Mouse (Mus musculus) gastrocnemius, postnatal 36 days (tissue): ENCODE measurements around the gene Fnip1. TPM values are rescaled to one million over a fixed set of nuclear protein-coding genes. Genes with fewer than 3 reads are reported as not detected.
"Not testable (repeated sequence)": the region's sequence is repeated elsewhere in the genome, so short reads cannot be mapped to it uniquely, and the experiment has no call there.

ENCODE experiments used
- DNase-seq, 2 experiments: peaks; one replicate each; pipeline ENCODE4 v3.0.0; 2022
- intact Hi-C: fragments of 180-260 bp; cut with DNase I; formaldehyde crosslinking; loops from one replicate; pipeline ENCODE4 v1.15.1; 2025
- long read RNA-seq, 2 experiments: library from polyadenylated mRNA; stranded (forward); transcript quantifications; one replicate each; pipeline ENCODE4 v2.0.0; 2021
- total RNA-seq, 2 experiments: library from RNA; stranded (reverse); gene quantifications; 2 replicates each; pipeline ENCODE4 v1.2.3; 2021

Gene Fnip1
- 10 to 100 TPM; 29.7 to 41.0 TPM for total RNA-seq
- long read RNA-seq, experiment 1, full-length matches to known transcripts = 1 of 2 reads
- long read RNA-seq, experiment 1, partial matches to known transcripts = 1 of 2 reads
- long read RNA-seq, experiment 1, other reads (novel, unspliced or antisense) = 0 of 2 reads
- long read RNA-seq, experiment 2, full-length matches to known transcripts = 3 of 7 reads
- long read RNA-seq, experiment 2, partial matches to known transcripts = 2 of 7 reads
- long read RNA-seq, experiment 2, other reads (novel, unspliced or antisense) = 2 of 7 reads

DNA sequence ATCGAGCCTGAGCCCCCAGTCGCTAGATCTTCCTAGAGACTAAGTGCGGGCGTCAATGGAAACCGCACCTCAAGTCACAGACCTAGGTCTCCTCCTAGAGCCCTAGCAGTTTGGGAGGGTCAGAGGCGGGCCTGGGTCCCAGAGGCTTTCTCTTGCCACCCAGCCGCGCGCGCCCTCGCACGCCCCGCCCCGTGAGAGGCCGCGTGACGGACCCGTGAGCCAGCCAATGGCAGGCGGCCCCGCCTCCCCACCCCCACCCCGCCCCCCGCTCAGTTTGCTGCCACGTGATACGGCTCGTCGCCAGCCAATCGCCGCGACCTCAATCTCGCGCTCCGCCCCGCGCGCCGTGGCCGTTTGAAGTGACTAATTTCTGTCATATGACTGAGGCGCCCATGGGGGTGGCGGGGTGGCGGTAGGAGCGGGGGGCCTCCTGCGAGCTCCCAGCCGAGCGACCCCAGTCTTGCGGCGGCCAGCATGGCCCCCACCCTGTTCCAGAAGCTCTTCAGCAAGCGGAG is at the start of gene Fnip1:
Gene Fnip1 (plus strand): TSS at position 377 of the 515 bp plus-strand sequence.
- intact Hi-C loops = loop anchor here (5.0 kb wide), 1 partner anchor 84 kb away; the partner anchor contains the start of gene Rapgef6
- peak; percentile 92 to 93 for DNase-seq

DNA sequence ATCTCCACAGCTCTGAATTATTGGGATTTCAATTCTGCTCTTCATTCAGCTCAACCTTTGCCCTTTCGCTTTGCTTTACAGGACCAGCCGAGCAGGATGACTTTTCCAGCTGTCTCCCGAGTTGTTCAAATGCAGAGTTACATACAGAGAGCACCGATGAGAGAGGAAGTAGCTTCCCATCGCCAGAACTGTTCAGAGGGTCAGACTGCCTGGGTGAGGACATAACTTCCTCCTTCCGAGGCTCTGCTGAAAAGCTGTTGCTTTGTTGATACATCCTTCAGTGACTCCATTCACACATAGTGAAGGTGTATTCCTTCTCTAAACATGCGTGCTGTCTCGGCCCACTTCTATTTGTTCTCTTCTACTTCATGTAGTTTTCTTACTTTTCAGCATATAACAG is 47.6 kb upstream of the Fnip1 start:
- intact Hi-C loops = no loop called here
- DNase-seq = no peak

DNA sequence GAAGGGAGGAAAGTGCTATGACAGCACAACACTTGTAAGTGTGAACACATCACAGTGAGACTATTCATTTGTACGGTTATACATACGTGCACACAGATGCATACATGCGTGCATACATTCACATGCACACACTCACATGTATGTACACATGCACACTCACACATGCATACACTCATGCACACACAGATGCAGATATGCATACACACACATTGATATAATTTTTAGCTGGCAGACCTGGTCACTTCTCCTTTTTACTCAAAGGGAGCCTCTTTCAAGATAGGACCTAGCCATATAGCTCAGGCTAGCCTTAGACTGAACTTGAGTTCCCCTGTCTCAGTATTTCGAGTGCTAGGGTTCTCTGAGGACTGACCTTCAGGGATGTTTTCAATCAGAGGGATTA is 46.7 kb upstream of the Fnip1 start:
- intact Hi-C loops = no loop called here

DNA sequence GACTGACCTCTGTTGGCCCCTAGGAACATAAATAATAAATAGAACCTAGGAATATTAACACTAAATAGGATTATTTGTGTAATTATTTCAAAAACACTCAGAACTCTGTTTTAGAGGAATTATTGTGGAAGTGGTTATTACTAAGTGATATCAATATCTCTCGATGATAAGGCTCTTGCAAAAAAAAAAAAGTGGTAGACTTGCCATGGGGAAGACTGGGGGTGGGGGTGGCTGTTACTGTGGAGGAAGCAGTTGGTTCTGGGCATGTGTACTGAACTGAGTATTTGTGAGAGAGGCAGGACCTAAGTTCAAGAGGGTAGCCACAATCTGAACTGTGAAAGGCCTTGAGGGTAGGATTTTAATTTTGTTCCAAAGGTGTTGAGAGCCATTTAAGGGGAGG is 41.3 kb upstream of the Fnip1 start:
- intact Hi-C loops = no loop called here
- no peak for DNase-seq

More for the DNA sequence above, 46.7 kb upstream of the Fnip1 start:
- no peak for DNase-seq

DNA sequence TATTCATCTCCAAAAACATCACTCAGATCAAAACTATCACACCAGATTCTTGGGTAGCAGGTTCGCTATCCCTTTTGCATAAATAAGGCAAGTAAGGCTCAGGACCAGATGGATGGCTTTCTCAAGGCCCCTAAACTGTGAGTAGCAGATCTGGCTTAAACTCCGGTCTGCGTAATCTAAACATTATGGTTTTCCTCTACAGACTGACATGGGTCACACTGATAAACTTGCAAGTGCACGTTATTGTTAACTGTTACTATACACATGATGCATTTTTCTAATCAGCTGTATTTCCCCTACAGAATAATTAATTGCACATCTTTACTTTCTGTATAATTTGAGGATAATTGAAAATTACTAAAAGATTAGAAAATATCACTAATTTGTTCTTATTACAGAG is 39.9 kb upstream of the Fnip1 start:
- DNase-seq = no peak
- intact Hi-C loops = no loop called here

DNA sequence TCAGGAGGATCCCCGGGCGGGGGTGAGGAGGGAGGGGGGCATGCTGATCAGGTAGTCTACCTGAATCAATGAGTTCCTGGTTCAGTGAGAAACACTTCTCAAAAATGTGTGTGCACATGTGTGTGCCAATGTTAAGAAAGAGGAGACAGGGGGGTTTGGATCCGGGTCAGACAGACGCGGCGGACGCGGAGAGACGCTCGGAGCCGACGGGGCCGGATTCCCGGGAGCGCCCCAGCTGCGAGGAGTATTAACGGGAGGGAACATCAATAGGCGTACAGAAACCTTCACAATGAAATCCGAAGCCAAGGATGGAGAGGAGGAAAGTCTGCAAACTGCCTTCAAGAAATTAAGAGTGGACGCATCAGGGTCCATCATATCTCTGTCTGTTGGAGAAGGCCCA is 37.2 kb upstream of the Fnip1 start:
- intact Hi-C loops, DNase-seq: not testable (repeated sequence)

DNA sequence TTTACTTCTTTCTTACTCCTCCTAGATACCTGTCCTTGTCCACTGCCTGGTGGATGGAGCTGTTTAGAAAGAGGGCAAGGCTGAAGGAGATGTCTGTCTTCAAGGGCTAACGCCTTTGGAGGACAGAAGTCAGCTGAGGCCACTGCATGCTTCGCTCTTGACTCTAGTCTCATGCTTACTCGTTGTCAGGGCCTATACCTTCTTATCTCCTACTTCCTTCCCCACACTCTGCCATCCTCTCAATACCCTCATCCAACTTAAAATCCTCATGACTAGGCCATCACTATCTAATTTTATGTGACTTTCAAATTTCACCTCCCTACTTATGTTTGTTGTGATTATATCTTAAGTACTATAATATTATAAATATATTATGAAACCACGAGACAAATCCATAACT is 33.1 kb upstream of the Fnip1 start:
- no peak for DNase-seq
- intact Hi-C loops = no loop called here

DNA sequence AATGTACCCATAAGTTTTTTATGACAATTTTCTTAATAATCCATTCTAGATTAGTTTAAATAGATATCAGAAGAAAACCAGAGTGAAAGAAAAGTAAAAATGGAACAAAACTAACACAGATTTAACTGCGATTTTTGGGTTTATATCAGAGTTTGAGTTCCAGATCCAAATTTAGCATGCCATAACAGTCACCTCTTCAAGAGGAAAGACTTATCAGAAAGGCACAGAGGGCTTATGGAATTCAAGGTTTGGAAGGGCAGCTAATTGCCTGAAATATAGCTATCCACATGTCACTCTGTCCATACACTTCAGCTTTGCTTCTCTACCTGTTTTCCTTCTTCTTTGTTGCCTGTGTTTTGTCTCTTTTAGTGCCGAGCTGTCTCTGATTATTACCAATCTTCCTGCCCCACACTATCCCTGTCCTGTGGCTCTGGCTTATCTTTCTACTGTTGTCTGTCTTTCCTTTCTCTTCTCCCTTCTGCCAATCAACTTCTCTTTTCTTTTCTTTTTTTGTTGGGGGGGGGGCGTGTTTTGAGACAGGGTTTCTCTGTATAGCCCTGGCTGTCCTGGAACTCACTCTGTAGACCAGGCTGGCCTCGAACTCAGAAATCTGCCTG is 31.0 kb upstream of the Fnip1 start:
- no peak for DNase-seq
- intact Hi-C loops = no loop called here

DNA sequence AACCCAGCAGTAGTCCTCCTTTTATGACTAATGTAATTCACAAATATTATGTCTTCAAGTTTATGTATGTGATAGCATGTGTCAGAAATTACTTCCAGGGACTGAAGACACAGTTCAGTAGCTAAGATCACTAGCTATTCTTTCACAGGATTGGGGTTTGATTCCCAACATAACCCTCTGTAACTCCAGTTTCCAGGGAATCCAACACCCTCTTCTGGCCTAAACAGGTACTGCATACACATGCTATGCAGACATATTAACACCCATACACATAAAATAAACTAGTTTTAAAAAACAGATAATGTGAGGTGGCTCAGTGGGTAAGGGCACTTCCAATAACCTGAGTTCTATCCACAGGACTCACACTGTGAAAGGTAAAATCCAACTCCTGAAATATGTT is 27.4 kb upstream of the Fnip1 start:
- DNase-seq = no peak
- intact Hi-C loops = loop anchor here (5.0 kb wide), 1 partner anchor 143 kb away; the partner anchor contains the start of gene Il3

DNA sequence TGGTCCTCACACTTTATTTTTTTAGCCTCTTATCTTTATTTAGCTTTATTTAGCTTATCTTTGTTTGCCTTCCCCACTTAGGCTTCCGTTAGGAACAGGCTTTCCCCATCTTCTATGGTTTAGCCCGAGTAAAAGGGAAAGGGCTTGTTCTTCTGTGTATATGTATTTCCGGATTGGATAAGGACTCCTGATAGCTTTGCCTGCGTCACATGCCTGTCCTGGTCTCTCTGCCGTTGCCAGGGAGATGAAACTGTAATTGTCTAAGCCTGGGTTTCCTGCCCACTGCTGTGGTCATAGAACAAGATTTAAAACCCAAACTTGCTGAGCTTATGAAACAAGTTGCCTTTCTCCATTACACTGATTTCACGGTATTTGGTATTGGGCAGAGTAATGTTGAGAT is 25.0 kb upstream of the Fnip1 start:
- intact Hi-C loops = loop anchor here (5.0 kb wide), 1 partner anchor 146 kb away; the partner anchor contains the start of gene Il3
- DNase-seq = no peak

DNA sequence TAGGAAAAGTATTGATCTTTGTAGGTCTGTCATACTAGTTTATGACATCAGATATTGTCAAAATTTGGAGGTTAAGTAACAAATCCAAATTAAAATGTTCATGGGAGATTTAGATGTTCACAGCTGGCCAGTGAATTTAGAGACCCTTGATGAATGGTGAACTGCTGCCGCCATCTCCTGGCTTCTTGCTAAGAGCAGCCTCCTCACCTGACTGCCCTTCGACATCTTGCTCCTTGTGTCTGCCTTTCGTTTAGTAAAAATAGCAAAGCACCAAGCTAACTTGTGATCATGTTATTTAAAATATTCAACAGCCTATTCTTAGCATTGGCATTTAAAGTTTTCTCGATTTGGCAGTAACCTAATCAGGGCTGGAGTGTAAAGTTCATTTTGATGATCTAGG is 15.0 kb upstream of the Fnip1 start:
- intact Hi-C loops = loop anchor here (2.0 kb wide), 1 partner anchor 116 kb away; no protein-coding TSS in a partner anchor
- no peak for DNase-seq

DNA sequence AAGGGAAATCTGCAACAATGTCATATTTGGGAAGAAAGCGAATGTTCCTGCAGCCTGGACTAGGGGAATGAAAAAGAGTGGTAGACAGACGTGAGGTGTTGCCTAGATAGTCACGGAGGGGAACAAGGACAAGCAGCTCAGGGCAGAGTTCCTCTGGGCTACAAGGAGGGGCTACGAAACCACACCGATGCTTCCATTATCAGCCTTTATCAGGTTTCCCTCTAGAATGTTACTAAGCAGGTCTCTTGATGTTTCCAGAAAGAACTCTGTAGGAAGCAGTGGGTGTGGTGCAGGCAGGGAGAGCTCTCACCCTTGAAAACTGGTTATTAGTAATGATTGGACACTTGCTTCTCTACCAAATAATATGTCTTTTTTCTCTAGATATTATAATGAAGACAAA is 11.7 kb upstream of the Fnip1 start:
- no peak for DNase-seq
- intact Hi-C loops = no loop called here

DNA sequence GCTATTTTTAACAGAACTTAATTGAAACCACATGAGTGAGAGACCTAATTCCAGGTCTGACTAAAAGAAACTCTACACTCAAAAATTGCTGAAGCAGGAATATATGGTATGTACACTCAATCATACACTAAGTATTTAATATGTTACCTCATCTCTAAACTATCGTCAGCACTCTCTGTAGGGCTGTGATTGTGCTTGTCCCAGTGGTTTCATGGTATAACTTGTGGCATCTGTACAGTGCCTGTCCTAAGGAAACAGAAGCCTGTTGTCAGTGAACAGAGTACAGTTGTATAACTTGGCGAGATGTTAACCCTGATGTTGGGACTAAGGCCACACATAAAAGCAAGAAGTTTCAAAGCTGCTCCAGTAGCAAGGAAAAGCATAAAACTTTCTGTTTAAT is 10.9 kb upstream of the Fnip1 start:
- no peak for DNase-seq
- intact Hi-C loops = no loop called here

DNA sequence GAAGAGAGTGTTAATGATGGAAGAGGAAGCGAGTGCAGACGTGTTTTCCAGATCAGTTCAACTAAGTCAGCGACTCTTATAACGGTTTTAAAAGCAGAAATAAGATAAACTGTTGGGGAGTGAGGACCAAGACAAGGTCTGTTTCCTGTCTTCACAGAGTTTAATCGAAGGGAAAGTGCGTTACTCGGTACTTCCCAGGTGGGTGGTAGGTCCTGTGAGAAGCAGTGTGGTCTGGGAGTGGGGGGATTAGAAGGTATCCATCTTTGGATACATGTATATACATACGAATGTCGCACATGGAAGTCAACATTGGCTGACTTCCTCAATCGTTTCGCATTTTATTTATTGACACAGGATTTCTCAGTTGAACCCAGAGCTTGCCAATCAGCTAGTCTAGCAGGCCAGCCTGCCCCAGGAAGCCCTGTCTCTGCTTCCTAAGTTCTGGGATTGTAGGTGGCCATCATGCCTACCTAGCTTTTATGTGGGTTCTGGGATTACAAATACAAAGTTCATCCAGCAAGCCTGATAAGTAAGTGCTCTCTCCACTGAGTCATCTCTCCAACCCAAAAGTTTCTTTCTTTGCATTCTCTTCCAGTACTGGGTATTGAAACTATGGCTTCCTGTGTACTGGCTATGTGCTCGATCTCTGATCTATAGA is 10.2 kb upstream of the Fnip1 start:
- DNase-seq = no peak
- intact Hi-C loops = no loop called here

DNA sequence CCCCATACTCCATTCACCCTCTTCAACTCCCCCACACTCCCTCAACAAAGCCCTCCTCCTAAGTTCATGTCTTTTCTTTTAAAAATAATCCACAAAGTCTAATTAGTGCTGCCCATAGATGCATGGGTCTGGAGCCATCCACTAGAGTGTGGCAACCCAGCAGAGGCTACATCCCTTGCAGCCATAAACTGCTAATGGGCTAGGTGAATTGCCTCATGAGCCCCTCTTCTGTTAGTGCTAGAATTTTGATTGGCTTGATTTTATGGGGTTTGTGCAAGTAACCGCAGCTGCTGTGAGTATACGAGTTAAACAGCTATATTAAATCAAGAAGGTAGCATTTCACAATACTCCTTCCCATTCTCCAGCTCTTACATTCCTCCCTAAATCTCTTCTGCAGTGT is 8.8 kb upstream of the Fnip1 start:
- intact Hi-C loops = no loop called here
- DNase-seq = no peak

DNA sequence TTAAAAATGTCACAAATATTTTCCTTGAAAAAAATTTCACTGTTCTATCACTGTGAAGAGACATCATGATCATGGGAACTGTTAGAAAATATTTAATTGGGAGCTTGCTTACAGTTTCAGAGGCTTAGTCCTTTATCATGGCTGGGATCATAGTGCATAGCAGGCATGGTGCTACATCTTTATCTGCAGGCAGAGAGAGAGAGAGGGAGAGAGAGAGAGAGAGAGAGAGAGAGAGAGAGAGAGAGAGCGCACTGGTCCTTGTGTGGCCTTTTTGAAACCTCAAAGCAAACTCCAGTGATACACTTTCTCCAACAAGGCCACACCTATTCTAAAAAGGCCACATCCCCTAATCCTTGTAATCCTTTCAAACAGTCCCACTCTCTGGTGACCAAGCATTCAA is 2.2 kb upstream of the Fnip1 start:
- no peak for DNase-seq
- intact Hi-C loops = loop anchor here (5.0 kb wide), 1 partner anchor 87 kb away; the partner anchor contains the start of gene Rapgef6

DNA sequence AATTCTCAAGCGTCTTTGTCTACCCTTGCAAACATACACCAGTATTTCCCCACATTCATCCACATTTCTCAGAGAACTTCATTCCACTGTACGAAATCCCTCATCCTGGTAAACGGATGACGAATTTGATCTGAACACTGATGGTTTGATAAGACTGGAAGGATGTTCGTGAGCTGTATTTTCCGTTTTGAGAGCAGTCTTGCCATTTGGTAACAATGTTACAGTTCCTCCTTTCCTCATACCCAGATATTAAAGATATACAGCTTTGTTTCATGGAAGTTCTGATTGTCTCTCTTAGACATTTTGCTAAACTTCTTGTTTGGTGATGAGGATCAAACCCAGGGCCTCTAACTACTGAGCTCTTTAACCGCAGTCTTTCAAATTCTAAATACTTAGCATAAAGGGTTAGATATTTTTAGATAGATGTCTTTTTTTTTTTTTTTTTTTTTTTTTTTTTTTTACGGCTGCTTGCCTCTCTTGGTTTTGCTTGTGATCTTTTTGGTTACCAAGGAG is 633 bp upstream of the Fnip1 start:
- DNase-seq = no peak
- intact Hi-C loops = loop anchor here (5.0 kb wide), 1 partner anchor 85 kb away; the partner anchor contains the start of gene Rapgef6

DNA sequence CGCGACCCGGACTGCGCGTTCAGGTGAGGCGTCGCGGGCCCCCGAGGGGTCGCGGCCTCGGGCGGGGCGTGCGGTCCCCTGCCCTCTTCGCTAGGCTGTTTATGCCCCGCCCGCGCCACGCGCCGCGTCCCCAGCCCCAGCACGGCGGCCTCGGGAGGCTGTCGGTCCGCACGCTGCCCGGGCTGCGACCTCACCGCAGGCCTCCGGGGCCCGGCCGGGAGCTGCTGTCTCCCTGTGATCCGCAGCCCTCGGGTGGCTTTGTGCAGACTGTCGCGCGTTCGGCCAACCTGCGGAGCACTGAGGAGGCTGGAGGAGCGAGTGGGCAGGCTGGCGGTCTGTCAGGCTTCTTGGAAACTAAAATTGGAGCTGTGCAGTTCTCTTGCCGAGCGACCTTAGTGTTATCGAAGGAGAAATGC is 375 bp downstream of the Fnip1 start:
- DNase-seq = peak; percentile 35 to 55
- intact Hi-C loops = loop anchor here (5.0 kb wide), 1 partner anchor 84 kb away; the partner anchor contains the start of gene Rapgef6

DNA sequence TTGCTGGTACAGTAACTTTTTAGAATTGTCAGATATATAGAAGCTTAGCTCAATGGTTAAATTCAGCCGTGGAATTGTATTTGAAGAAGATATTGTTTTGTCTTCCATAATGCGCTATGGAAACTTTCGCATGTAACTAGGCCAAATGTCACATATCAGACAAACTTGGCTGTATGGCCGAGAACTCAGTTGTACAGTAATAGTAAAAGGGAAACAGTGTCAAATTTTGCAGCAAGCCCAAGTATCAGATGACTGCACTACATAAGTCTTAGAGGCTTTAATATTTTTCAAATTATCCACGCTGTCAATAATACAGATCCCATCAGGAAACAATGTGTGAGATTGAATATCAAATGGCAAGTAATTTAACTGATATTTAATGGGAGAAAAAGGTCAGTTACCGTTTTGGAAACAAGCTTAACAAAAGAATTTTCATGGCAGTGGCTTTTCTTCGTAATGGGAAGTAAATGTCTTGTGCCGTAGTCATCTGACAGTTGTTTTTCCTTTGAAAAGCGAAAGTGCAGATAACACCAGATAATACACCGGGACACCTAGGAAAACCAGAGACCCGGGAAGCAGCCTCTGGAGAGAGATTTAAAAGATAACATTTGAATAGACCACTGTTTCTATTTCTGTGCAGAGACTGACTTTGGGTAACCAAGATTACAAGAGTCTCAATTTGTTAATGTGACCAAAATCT is 1.1 kb downstream of the Fnip1 start:
- intact Hi-C loops = loop anchor here (5.0 kb wide), 1 partner anchor 83 kb away; the partner anchor contains the start of gene Rapgef6

DNA sequence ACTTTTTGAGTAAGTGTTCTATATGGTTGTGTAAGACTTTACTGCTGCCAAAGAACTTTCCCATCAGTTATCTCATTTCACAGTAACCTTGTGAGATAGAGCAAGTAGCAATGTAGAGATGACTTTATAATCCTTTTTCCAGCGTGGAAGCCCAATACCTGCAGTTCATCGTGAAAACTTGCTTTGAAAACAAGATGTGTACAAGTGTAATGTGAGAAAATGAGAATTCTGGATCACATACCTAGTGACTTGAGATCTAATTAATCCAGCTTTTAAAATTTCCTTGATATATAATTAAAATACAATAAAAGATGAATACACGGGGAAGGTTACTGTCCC is 1.7 kb downstream of the Fnip1 start:
- intact Hi-C loops = loop anchor here (5.0 kb wide), 1 partner anchor 83 kb away; the partner anchor contains the start of gene Rapgef6
- DNase-seq = no peak

More for the DNA sequence above, 1.1 kb downstream of the Fnip1 start:
- DNase-seq = no peak
